Mouse (Mus musculus) limb, embryonic 10.5 days (tissue): ENCODE data around the gene Crlf3. TPM values are rescaled to one million over a fixed set of nuclear protein-coding genes. Genes with fewer than 3 reads are reported as not detected.
"Not testable (repeated sequence)": the region's sequence is repeated elsewhere in the genome, so short reads cannot be mapped to it uniquely, and the experiment has no call there.

Source experiments
- DNase-seq: peaks from one replicate; pipeline ENCODE4 v3.0.0-alpha.2; 2017; ENCODE audit warnings: low spot score
- H3K27ac ChIP-seq: fragments of 300-500 bp; sonication (generic); 2 replicates; pipeline ENCODE4 v1.5.1; 2016; ENCODE audit warnings: mild to moderate bottlenecking
- H3K27me3 ChIP-seq: fragments of 300-500 bp; sonication (generic); 2 replicates; pipeline ENCODE4 v1.6.1; 2016; ENCODE audit warnings: low read depth, mild to moderate bottlenecking; ENCODE audit not compliant: poor library complexity, severe bottlenecking
- H3K36me3 ChIP-seq: fragments of 300-500 bp; sonication (generic); 2 replicates; pipeline ENCODE4 v1.6.1; 2016; ENCODE audit warnings: mild to moderate bottlenecking, moderate library complexity
- H3K4me1 ChIP-seq: fragments of 300-500 bp; sonication (generic); 2 replicates; pipeline ENCODE4 v1.6.1; 2016
- H3K4me3 ChIP-seq: fragments of 300-500 bp; sonication (generic); 2 replicates; pipeline ENCODE4 v1.5.1; 2016; ENCODE audit warnings: mild to moderate bottlenecking, moderate library complexity
- H3K9me3 ChIP-seq: fragments of 300-500 bp; sonication (generic); replicated peaks from 2 replicates; pipeline ENCODE4 v1.6.1; 2016; ENCODE audit warnings: mild to moderate bottlenecking
- WGBS: fragments of 180-500 bp; shearing (Covaris S2); methylation state at CpG from one replicate; pipeline ENCODE4 v1.1.7; 2016; 5-methylcytosine and 5-hydroxymethylcytosine counted together
- polyA plus RNA-seq: library from polyadenylated mRNA; unstranded; fragments of >200 nt; fragmentation: Nextera tagmentation; extraction: Ambion mirVana; gene quantifications from 2 replicates; pipeline ENCODE4 v1.2.1, GENCODE M21; 2016

Gene Crlf3
- polyA plus RNA-seq, 1 experiment from 2014 or later: 58.2 TPM

GRCm38 (mm10) chr11:80053171-80053570, 27.6 kb downstream of the Crlf3 start:
- Histone ChIP-seq H3K9me3 (no peaks in the 10 kb centered on the region), H3K4me1 (0 out of 2 replicates have a peak, but pooled peaks cover 6% of the 10 kb centered on the region), H3K27ac (no peak overlapping the region), H3K4me3 (no peak overlapping the region), H3K36me3 (peaks cover 86% of the 10 kb centered on the region), H3K27me3 (no peaks in the 10 kb centered on the region)
- DNase-seq: no peak
- WGBS: 93% methylated on average over 5 of the region's 5 CpGs

DNA sequence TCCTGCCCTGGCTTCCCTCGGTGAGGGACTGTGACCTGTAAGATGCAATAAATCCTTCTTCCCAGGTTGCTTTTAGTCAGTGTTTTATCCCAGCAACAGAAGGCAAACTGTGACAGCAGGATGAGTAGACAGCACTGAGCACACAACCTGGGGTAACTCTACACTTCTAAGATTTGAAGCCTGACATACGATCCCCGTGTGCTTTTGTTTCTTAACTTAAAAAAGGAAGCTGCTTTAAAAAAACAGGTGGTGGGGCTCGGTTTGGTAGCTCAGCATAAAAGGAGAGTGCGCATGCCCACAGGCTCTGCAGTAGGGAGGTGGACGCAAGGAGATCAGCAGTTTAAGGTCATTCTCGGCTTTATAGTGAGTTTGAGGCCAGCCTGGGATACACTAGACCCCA, 28.3 kb downstream of the Crlf3 start:
- Histone ChIP-seq H3K4me3 (no peak overlapping the region), H3K36me3 (peaks cover 86% of the 10 kb centered on the region), H3K27me3 (no peaks in the 10 kb centered on the region), H3K4me1 (0 out of 2 replicates have a peak, but pooled peaks cover 6% of the 10 kb centered on the region), H3K27ac (no peak overlapping the region), H3K9me3 (no peaks in the 10 kb centered on the region)
- no peak for DNase-seq
- WGBS: 69% methylated on average over 7 of the region's 7 CpGs

DNA sequence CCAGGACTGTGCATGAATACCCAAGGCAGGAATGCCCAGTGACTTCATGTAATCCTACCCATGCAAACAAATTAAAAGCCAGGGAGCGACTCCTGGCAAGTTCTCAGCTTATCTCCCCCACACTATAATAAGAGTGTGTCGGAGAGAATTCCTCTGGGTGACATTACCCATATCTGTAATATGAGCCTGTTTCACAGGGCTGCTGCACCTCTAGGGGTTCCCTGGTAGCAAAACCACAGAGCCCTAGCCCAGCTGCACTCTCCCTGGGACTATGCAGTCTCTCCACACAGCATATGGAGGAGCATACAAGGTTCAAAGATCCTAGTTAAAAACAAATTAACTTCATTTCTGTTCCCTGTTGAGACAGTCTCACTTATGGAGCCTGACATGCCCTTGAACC, 30.7 kb downstream of the Crlf3 start:
- no peak for DNase-seq
- 58% methylated on average over 2 of the region's 2 CpGs for WGBS
- Histone ChIP-seq H3K36me3 (peaks cover 73% of the 10 kb centered on the region), H3K4me3 (no peak overlapping the region), H3K4me1 (0 out of 2 replicates have a peak, but pooled peaks cover 6% of the 10 kb centered on the region), H3K27ac (no peak overlapping the region), H3K27me3 (no peaks in the 10 kb centered on the region), H3K9me3 (no peaks in the 10 kb centered on the region)

- Histone ChIP-seq H3K27me3 (no peaks in the 10 kb centered on the region), H3K4me3 (no peak overlapping the region), H3K27ac (no peak overlapping the region), H3K36me3 (peaks cover 56% of the 10 kb centered on the region), H3K9me3 (no peaks in the 10 kb centered on the region), H3K4me1 (0 out of 2 replicates have a peak, but pooled peaks cover 6% of the 10 kb centered on the region)
- no peak for DNase-seq
- 92% methylated on average over 7 of the region's 7 CpGs for WGBS
Measured at GRCm38 (mm10) chr11:80046856-80047255, 33.9 kb downstream of the Crlf3 start.

DNA sequence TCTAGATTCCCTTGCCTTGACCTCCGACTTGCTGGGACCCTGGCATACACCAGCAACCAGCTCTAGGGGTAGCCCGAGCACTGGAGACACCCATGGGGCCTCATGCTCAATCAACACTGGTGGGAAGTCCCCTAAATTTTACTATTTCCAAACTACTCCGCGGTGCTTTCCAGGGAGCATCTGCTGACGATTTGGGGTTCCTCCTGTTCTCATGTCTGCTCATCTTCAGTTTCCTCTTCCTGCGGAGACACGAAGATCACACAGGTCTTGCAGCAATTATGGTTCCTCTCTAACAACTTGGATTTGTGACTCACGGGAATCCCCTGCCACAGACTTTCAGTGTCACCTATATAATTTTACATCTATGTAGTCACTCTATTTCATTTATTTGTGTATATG, 37.4 kb downstream of the Crlf3 start:
- WGBS: 85% methylated on average over 8 of the region's 8 CpGs

DNA sequence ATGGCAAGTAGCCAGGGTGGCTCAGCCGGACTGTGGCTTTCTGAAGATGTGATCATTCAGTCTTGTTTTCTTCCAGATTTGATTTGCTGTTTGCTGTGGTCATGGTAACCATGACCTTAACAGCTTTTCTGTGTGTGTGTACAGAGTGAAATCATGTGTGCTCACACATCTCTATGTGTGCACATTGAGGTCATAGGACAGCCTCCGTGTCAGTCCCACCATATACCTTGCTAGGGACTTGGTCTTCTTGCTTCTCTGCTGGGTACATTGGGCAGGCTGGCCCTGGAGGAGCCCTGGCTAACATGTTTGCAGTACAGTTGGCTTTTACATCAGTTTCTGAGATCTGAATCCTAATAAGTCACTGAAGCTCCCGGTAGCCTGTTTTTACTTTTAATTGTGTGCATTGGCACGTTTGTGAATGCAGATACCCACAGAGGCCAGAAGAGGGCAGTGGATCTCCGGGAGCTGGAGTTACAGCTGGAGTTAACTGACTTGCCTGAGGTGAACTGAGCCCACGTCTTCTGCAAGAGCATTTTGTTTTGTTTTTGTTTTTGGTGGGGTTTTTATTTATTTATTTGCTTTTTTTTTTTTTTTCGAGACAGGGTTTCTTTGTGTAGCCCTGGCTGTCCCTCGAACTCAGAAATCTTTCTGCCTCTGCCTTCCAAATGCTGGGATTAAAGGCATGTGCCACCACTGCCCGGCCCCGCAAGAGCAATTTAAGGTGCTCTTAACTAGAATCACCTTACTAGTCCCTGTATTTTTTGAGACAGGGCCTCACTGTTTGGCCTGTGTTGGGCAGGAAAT, 38.0 kb downstream of the Crlf3 start:
- DNase-seq: peak; percentile 38
- Histone ChIP-seq H3K9me3 (no peaks in the 10 kb centered on the region), H3K4me3 (no peak overlapping the region), H3K4me1 (no peaks in the 10 kb centered on the region), H3K36me3 (peaks cover 27% of the 10 kb centered on the region), H3K27me3 (no peaks in the 10 kb centered on the region), H3K27ac (no peak overlapping the region)
- 62% methylated on average over 10 of the region's 10 CpGs for WGBS

More for the DNA sequence above, 37.4 kb downstream of the Crlf3 start:
- H3K27me3 ChIP-seq: no peaks in the 10 kb centered on the region
- H3K4me1 ChIP-seq: no peaks in the 10 kb centered on the region
- no peak overlapping the region for H3K27ac ChIP-seq
- no peaks in the 10 kb centered on the region for H3K9me3 ChIP-seq
- no peak for DNase-seq
- no peak overlapping the region for H3K4me3 ChIP-seq
- H3K36me3 ChIP-seq: peaks cover 33% of the 10 kb centered on the region

DNA sequence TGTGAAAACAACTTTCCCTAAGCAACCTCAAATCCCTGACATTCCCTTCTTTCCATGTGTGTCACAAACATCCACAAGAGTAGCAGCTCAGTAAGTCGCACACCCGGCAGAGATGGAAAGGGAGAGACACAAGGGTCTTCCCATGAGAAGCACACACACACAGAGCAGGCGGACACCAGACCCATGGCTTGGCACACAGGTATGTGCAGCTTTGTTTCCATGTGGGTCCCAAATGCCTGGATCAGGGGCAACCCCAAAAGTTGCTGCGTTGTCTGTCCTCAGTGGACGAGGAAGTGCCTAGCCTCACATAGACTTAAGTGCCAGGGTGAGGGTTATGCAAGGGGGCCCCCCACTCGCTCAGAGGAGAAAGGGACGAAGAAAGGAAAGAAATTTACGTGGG, 43.3 kb downstream of the Crlf3 start:
- peaks cover 34% of the 10 kb centered on the region for H3K36me3 ChIP-seq
- 76% methylated on average over 8 of the region's 8 CpGs for WGBS
- H3K27me3 ChIP-seq: no peaks in the 10 kb centered on the region
- no peak overlapping the region for H3K4me3 ChIP-seq
- H3K27ac ChIP-seq: no peak overlapping the region
- DNase-seq: no peak
- H3K9me3 ChIP-seq: no peaks in the 10 kb centered on the region
- H3K4me1 ChIP-seq: no peaks in the 10 kb centered on the region

DNA sequence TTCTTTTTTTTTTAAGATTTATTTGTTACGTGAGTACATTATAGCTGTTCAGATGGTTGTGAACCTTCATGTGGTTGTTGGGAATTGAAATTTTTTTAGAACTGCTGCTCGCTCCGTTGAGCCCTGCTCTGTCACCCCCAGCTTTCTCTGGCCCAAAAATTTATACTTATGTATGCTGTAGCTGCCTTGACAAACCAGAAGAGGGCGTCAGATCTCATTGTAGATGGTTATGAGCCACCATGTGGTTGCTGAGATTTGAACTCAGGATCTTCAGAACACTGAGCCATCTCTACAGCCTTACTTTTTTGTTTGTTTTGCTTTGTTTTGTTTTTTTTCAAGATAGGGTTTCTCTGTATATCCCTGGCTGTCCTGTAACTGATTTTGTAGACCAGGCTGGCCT, 59.5 kb downstream of the Crlf3 start:
- H3K27me3 ChIP-seq: no peaks in the 10 kb centered on the region
- 93% methylated on average over 4 of the region's 4 CpGs for WGBS
- H3K9me3 ChIP-seq: no peaks in the 10 kb centered on the region
- no peak overlapping the region for H3K27ac ChIP-seq
- no peak overlapping the region for H3K4me3 ChIP-seq
- H3K36me3 ChIP-seq: peaks cover 96% of the 10 kb centered on the region
- DNase-seq: no peak
- no peaks in the 10 kb centered on the region for H3K4me1 ChIP-seq

- Histone ChIP-seq H3K36me3 (peaks cover 96% of the 10 kb centered on the region), H3K27me3 (no peaks in the 10 kb centered on the region)
- no peak for DNase-seq
Measured at GRCm38 (mm10) chr11:80019792-80020191, 61.0 kb downstream of the Crlf3 start.

GRCm38 (mm10) chr11:80016533-80016932, 64.3 kb downstream of the Crlf3 start:
- H3K4me1 ChIP-seq, H3K4me3 ChIP-seq, DNase-seq, H3K27ac ChIP-seq, H3K9me3 ChIP-seq, H3K27me3 ChIP-seq: not testable (repeated sequence)
- WGBS: 98% methylated on average over 5 of the region's 5 CpGs
- H3K36me3 ChIP-seq: peaks cover 96% of the 10 kb centered on the region

More at GRCm38 (mm10) chr11:80019792-80020191, 61.0 kb downstream of the Crlf3 start:
- H3K4me1 ChIP-seq: no peaks in the 10 kb centered on the region
- H3K27ac ChIP-seq: no peak overlapping the region
- 95% methylated on average over 1 of the region's 1 CpGs for WGBS
- H3K4me3 ChIP-seq: no peak overlapping the region
- no peaks in the 10 kb centered on the region for H3K9me3 ChIP-seq

Other genes with a start within 250 kb of the Crlf3 start
- gene Utp6, start 118.6 kb downstream of the Crlf3 start, polyA plus RNA-seq: 72.3 and 77.1 TPM in 2 replicates
- 21.1 and 22.5 TPM in 2 replicates for gene Suz12, start 87.9 kb downstream of the Crlf3 start, polyA plus RNA-seq
- 17.2 and 19.9 TPM in 2 replicates for gene Atad5, start 8.4 kb upstream of the Crlf3 start, polyA plus RNA-seq
- gene Tefm, start 61.2 kb upstream of the Crlf3 start, polyA plus RNA-seq: 33.0 and 40.4 TPM in 2 replicates
- 0.21 and 0.46 TPM in 2 replicates for gene Adap2, start 73.1 kb upstream of the Crlf3 start, polyA plus RNA-seq
- 4.2 and 5.0 TPM in 2 replicates for gene Rnf135, start 102.9 kb upstream of the Crlf3 start, polyA plus RNA-seq
- 51.9 and 53.4 TPM in 2 replicates for gene Rhot1, start 128.0 kb upstream of the Crlf3 start, polyA plus RNA-seq
- 0.34 and 0.85 TPM in 2 replicates for gene Rhbdl3, start 219.9 kb upstream of the Crlf3 start, polyA plus RNA-seq